Mouse (Mus musculus): ENCODE measurements around the gene Tnks2.

DNA sequence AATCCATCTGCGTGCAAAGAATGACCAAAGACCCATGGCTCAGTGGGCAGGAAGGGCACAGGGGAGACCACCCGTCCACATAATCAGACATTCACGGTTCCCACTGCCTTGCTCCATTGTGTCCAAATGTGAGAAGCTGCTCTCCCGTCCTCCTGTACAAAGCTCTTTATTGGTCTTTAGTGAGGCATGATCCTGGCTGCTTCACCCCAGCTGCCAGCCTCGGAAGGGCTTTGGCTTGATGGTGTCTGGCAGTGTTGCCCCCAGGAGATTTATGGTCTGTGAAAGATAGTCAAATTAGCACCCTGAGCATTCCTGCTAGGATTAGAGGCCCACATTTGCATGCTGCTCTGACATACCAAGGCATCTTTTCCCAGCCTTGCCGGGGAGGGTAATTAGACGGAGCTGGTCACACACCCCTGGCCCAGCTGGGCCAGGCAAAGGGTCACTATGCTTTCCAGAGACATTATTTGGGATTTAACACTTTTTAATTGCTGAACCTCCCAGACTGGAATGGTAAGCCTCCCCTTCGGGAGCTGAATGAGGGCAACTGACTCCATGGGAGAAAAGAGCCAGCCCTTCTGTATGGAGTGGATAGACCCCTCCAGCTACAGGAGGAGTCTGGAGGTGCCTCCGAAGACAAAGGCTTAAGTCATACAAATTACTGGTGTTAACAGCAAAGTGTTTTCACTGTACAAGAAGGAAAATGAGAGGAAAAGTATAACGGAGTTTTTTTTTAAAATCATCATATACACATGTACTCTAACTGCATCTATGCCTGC lies 62.9 kb downstream of the Tnks2 start:
- TF ChIP-seq HCFC1 (IDR thresholded peaks at IDR 0.05; ENCODE audit: low read depth, low read length): no peak
- no peak for TF ChIP-seq ZC3H11A (IDR thresholded peaks at IDR 0.05; ENCODE audit: low read depth, low read length)
- no peak for TF ChIP-seq EP300 (IDR thresholded peaks at IDR 0.05; ENCODE audit: low read length)
- TF ChIP-seq POLR2A (IDR thresholded peaks at IDR 0.05; ENCODE audit: low read depth, low read length): no peak
- no peak for TF ChIP-seq CTCF (conservative IDR thresholded peaks at IDR 0.05 in 1 of 2, IDR thresholded peaks at IDR 0.05 in 1 of 2; ENCODE audit: low read depth in 2 of 2, low read length in 2 of 2)
- no peak for TF ChIP-seq ELF1 (IDR thresholded peaks at IDR 0.05; ENCODE audit: low read depth, low read length)
- TF ChIP-seq BHLHE40 (IDR thresholded peaks at IDR 0.05; ENCODE audit: low read depth, low read length): no peak
- no peak for TF ChIP-seq POLR2AphosphoS2 (IDR thresholded peaks at IDR 0.05; ENCODE audit: low read depth, low read length)
- no peak for TF ChIP-seq NELFE (IDR thresholded peaks at IDR 0.05; ENCODE audit: low read depth, low read length)
- TF ChIP-seq NRF1 (IDR thresholded peaks at IDR 0.05; ENCODE audit: low read depth, low read length): no peak
- no peak for TF ChIP-seq ZNF384 (IDR thresholded peaks at IDR 0.05; ENCODE audit: low read depth, low read length)
